Mouse (Mus musculus) liver (tissue): ENCODE data around the gene Bdp1.

ENCODE experiments used
- DNase-seq: peaks from one replicate; pipeline ENCODE4 v3.0.0-alpha.2; 2020; ENCODE audit warnings: mixed read lengths

The Bdp1 gene

DNA sequence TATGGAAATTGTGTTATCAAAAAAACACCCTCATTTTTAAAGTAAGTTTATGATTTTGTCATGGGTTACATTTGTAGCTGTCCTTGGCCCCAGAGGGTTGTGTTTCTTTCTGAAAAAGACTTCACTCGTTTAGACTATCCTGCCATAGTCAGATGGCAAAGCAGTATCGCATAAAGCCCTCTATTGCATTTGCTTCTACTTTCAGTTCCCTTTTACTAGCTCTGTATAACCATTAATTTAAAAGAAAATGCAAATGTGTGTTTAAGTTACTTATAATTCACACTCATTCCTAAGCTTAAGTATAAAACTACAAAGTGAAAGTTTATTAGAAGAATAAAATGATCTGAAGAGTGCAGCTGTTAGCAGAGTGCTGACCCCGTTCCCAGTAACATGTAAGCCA, 104.8 kb downstream of the Bdp1 start:
- DNase-seq, result no peak

DNA sequence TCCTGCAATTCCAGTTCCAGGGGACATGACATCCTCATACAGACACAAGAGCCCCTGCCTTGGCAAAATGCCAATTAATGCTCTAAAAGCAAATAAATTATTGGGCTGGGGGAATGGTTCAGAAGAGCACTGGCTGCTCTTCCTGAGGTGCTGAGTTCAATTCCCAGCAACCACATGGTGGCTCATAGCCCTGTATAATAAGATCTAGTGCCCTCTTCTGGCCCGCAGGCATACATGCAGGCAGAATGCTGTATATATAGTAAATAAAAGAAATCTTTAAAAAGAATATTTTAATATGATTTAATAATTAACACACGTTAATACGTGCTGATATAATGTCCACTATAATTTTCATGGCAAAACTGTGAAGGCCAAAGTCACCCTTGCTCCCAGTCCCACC, 105.8 kb downstream of the Bdp1 start:
- DNase-seq, result no peak

DNA sequence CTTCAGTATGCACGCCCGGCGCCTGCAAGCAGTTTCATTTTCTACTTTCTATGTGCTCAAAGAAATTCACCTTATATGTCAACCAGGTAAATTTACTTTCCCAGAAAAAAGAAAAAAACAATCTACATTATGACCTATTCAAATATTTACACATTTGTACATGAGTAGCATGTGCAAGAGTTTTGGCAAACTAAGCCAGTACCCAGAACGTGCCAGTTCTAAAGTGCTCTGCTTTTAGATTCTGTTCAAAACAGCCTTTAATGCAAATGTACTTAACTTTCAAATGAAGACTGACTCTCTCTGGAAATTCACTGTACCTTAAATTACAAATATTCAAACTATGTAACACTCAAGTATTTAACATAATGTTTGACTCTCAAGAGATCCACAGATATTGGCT, 114.3 kb downstream of the Bdp1 start:
- no peak for DNase-seq

DNA sequence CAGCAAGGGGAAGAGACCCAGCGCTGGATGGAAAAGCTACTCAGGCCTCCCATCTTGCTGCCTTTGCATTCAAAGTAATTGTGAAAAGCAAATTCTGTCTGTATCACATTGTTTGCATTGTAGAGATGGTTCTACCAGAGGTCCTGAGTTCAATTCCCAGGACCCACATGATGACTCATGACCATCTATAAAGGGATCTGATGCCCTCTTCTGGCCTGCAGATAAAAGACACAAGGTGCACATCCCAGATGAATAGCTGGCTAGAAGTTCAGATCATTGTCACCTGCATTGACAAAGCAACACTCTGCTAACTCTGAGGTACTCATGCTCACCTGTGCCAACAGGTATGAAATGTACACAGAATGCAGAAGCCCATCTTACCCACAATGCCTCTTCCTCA, 120.5 kb downstream of the Bdp1 start:
- no peak for DNase-seq

DNA sequence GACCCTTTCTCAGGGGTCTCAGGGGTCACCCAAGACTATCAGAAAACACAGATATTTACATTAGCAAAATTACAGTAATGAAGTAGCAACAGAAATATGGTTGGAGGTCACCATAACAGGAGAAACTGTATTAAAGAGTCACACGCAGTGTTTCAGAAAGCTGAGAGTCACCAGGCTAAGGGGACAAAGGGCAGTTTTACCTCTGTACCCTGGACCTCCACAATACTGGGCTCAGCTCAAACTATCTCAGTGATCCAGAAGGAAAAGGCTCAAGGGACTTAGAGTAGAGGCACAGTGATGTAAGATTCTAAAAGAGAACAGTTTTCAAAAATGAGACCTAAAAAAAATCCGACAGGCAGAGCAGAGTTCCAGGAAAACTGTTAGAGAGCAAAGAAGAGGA, 124.5 kb downstream of the Bdp1 start:
- DNase-seq, result no peak

DNA sequence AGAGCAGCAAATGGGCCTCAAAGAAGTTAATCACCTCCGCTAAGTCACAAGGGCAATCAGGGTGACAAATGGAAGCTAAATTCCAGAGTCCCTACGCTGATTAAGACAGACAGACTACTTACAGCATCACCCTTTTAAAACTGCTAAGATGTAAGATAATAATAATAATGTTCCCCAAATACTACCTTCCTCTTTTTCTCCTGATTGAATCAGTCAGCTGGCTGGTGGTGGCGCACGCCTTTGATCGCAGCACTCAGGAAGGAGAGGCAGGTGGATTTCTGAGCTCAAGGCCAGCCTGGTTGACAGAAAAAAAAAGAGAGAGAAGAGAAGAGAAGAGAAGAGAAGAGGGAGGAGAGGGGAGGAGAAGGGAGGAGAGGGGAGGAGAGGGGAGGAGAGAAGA, 133.8 kb downstream of the Bdp1 start:
- no peak for DNase-seq
